Mouse (Mus musculus) ovary, postnatal 10 days (tissue): ENCODE results near the gene Chrne.

Experiments
- DNase-seq: peaks from one replicate; pipeline ENCODE4 v3.0.0; 2022; ENCODE audit warnings: low spot score

The Chrne gene

DNA sequence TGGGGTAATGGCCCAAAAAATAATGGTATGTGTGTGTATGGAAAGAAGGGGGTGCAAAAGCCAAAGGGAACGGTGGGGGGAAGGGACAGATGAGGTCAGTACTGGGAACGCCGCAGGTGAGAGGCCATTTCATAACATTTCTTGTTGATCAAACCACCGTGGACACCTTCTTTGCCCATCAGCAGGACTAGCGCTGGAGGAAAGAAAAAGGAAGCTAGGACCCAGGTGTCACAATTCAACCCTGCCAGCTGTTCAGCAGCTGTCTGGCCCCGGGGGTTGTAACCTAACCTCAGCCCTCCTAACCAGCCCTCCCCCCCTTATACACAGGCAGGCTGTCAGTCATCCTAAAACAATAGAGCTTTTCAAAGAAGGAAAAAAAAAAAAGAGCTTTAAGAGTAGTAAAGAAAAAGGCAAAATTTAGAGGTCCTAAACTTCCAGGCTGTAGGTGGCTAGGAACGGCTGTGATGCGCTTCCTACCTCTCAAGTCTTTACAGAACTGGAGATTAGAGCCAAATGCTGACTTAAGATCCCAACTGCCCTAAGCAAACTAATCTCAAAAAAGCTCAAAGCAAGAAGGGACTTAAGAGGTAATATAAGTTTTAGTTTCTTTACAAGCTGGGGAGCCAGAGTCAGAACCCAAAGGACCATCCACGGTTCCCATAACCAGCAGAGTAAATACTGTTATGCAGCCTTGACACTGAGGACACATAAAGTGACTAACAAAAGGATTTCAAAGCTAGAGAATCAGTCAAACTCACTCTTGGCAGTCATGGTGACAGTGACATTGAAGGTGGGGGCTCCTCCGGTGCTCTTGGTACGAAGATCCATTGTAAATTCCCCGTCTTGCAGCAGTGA lies 33.2 kb upstream of the Chrne start:
- DNase-seq, result no peak

DNA sequence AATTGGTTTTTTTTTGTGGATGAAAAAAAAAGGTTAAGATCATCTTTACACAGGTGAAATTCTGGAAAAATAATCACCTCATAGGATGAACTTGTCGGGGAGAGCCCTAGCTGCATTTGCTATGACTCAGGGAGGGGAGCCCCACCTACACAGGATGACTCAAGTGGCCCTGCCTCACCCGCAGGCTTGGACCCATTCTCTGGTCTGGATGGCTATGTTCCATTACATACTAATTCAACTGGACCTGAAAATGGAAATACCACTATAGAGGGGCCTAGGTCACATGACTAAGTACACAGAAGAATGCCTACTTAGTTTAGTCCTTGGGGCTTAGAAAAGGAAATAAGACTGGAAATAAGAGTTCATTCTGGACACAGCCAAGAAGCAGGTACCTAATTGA lies 32.4 kb upstream of the Chrne start:
- DNase-seq, result no peak

DNA sequence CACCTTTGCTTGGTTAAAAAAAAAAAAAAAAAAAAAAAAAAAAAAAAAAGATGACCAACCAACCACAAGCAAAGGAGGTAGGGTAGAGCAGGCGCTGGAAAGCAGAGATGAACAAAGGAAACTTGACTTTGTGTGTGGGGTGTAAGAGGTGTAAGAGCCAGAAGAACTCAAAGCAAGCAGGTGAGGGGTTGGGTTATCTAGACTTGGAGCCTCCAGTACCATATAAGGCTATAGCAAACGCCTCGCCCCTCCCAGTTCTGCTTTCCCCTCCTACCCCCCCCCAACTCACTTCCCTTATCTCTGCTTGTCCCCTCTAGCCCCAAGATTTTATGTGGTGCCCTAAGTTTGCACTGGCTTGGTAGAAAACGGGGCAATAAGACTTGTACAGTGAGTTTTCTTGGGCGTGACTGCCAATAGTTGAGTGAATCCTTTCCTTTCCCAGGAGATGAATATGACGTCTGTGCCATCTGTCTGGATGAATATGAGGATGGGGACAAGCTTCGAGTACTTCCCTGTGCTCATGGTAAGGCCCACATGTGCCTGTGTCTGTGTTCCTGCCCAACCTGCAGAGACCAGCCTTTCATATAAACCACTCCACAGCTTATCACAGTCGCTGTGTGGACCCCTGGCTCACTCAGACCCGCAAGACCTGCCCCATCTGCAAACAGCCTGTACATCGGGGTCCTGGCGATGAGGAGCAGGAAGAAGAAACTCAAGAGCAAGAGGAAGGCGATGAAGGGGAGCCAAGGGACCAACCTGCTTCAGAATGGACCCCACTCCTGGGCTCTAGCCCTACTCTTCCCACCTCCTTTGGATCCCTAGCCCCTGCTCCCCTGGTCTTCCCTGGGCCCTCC lies 31.5 kb upstream of the Chrne start:
- DNase-seq, result no peak

DNA sequence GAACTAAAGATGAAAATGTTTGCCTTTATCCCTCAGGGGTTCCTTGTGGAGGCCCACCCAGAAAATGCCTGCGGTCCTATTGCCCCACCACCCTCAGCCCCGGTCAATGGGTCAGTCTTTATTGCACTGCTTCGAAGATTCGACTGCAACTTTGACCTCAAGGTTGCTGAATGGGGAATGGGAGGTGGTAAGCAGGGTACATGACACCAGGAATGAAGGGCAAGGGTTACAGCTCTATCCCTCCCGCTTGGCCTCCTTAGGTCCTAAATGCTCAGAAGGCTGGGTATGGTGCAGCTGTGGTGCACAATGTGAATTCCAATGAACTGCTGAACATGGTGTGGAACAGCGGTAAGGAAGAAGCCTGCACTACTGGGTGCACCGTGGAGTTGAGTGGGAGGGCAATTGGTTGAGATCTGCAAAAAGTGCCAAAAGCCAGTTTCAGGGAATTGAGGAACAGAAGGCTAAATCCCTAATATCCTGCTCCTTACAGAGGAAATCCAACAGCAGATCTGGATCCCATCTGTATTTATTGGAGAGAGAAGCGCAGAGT lies 30.2 kb upstream of the Chrne start:
- DNase-seq, result no peak

DNA sequence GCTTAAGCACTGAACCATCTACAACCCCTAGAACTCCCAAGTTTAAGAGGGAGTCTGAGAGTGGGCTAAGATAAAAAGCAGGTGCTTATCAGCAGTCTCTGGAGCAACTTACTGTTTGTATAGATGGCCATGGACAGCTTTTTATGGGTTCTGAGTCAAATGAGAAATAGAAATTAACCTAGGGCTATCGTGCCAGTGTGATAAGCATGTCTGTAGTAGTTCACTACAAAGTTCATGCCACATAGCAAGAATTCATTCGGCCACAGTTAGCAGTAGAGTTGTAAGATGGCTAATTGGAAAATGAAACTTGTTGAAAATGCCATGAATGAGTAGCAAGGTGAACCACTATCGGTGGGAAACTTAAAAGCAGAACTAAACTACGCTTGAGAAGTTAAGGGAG lies 29.5 kb upstream of the Chrne start:
- DNase-seq, result no peak

DNA sequence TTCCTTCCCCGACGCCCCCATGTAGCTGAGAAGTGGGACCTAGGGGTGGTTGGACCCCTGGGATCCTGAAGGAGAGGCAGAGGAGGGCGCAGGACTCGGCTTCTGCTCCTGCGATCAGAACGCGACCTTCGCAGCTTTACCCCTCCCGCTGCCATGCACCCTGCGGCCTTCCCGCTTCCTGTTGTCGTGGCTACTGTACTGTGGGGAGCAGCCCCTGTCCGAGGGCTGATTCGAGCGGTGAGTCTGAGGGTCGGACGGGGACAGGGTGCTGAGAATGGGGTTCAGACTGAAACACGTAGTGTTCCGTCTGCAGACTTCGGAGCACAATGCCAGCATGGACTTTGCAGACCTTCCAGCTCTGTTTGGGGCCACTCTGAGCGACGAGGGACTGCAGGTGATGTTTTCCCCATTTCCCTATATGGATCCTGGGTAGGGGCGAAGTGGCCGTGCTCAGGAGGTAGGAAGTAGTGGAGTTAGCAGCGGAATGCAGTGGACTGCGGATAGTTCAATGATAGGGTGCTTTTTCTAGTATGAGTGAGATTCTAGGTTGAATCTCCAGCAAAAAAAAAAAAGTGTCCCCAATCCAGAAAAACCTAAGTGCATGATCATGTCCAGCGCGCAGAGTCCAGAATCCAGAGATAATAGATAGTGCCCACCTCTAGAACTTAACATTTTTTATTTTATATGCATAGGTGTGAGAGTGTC lies 28.9 kb upstream of the Chrne start:
- no peak for DNase-seq

DNA sequence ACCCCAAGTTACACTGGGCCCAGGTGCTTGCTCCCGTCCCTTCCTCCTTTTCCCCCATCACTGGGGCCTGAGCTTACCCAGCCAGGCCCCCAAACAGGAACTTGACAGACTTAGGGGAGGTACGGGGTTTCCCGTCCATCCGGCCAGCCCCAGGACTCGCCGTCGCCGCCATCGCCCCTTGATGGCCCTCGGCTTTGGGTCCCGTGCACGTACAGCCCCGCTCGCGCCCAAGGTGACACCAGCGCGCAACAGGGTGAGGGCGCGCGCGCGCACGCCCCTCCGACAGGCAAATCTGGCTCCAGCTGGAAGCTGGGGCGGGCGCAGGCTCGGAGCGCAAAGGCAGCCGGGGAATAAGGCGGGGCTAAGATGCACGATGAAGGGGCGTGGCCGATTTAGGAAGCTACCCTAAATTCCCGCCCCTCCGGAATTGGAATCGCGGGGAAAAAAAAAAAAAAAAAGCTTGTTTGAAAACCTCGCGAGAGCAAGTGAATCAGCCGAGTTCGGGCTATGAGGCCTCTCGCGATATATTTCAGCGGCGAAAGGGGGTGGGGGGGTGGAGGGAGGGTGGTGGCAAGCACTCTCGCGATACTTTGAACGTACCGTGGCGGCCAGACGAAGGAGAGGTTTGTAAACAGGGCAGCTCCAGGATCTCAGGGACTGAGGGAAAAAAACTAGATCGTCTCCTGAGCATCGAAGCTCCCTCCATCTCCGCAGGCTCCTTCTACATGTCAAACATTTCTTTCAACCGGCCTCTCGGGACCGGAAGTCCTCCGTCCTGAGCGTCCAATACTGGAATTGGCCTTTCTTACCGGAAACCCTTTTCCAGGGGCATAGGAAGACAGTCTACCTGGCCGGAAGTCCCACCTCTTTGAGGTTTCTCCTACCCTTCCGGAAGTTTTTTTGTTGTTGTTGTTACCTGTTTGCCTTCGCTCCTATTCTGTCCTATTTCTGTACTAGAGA lies 28.0 kb upstream of the Chrne start, which contains the start of the genes Rnf167 and Slc25a11:
TSS of gene Rnf167 (plus strand) at position 545 of the 960 bp plus-strand sequence.
TSS of gene Slc25a11 (minus strand) at position 789 of the 960 bp plus-strand sequence.
- DNase-seq, result peak; percentile 78

DNA sequence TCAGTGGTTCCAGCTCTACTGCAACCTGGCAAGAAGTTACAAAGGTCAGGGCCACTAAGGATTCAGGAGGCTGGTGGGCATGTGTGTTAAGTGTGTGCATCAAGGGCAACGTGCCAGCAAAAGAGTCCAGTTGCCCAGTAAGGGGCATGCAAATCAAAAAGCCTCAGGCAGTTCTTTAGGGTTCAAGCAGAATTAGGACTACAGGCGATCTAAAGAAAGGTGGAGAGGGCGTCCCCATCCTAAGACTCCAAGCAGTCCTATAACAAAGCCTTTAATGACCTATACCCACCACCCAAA lies 27.2 kb upstream of the Chrne start:
- DNase-seq, result no peak

DNA sequence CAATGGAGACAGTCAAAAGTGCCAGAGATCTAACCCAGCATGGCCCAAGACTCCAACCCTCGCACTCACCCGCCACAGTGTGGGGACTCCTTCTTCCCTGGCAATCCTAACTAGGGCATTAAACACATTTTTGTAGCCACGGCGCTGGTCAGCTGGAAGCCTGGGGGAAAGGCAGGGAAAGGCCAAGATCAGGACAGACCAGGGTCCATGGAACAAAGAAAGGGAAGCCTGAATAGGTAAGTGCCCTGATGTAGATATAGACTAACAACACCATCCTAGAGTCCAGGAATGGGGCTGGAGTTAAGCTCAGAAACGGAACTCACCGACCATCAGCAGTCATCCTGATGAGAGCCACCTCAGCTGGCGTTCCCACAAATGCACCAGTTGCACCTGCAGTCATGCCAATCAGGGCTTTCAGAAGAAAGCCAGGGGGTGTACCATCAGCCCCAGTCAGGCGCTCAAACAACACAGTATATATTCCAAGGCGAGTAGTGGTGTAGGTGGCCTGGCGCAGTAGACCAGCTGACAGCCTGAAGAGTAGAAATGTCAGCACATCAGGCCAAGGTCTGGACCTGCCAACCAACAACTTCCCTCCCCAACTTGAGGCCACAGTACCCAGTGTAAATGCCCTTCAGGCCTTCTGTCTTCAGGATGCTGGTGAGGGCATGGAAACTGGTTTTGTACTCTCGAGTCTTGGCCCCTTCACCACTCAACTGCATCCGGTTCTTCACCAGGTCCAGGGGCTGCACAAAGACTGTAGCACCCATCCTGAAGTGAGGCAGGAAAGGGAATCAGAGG lies 26.6 kb upstream of the Chrne start:
- no peak for DNase-seq

DNA sequence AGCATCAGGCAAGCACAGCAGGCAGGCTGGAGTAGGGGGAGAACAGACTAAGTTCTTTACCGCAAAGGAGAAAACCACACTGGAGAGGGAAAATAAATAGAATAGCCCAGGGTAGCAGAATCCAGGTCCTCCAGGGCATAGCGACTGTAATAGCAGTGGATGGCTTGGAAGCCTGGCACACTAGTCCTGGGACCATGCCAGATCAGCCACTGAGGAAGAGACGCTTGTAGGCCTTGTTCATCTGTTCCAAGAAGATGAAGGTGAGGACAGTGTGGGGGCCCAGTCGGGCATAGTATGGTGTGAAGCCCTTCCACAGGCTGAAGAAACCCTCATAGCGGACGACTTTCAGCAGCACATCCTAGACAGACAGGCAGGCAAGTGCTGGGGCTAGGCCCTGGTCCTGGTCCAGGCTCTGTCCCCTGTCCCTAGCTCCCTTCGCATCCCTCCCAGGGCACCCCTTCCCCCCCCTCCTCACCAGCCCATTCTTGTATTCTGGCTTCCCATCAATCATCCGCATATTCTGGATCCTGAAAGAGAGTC lies 25.6 kb upstream of the Chrne start:
- no peak for DNase-seq

DNA sequence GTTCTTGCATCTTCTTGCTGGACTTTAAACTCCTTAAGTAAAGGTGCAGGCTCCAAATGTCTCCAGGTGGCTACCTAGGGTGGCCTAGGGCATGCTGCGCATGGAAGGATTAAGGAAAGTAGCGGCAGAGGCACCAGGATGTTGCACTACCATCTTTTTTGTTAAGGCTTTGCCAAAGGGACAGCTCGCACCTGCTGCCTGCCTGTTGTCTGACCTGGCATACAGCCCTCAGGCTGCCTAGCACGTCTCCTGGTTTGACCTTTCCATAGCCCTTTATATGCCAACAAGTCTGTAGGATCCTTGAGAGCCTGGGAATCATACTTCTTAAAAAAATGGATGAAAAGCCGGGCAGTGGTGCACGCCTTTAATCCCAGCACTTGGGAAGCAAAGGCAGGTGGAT lies 24.0 kb upstream of the Chrne start:
- DNase-seq, result no peak

DNA sequence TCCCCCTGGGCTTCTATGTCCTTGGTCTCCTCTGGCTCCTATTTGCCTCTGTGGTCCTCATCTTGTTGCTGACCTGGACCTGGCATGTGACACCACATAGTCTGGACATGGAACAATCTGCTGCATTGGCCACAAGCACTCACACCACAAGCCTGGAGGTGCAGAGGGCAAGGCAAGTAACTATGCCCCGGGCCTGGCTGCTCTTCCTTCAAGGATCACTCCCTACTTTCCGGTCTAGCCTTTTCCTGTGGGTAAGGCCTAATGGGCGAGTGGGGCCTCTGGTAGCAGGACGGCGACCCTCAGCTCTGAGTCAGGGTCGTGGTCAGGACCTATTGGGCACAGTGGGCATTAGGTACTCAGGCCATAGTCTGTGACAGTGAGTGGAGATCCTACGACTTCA lies 22.2 kb upstream of the Chrne start:
- no peak for DNase-seq

DNA sequence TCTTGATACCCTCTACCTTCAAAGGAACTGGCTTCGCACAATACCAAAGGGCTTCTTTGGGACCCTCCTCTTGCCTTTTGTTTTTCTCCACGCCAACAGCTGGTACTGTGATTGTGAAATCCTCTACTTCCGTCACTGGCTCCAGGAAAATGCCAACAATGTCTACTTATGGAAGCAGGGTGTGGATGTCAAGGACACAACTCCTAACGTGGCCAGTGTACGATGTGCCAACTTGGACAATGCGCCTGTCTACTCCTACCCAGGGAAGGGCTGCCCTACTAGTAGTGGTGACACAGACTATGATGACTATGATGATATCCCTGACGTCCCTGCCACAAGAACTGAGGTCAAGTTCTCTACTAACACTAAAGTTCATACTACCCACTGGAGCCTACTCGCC lies 21.0 kb upstream of the Chrne start:
- DNase-seq, result no peak

DNA sequence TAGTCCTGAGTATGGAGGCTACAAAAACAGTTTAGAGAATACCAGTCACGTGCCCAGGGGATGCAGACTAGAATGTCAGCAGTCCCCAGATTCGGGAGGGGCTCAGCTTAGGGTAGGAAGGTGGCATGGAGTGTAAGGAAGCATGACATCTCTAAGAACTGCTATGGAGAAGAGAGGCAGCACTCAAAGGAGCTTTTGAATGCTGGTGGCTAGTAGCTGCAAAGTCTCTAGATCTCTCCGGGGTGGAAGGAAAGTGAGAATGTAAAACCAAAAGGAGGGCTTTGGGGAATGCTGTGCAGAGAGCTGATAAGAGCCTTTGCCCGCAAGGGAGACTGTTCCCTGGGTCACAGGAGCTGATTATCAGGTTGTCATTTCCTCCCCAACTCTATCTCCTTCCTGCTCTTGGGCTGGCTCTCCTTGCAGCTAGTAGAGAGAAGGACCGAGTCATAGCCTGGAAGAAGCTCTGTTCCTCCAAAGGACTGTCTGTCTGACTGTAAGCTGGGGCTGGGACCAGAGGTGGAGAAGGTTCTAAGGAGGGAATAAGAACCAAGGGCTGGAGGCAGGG lies 19.8 kb upstream of the Chrne start, which contains the start of gene Gp1ba:
TSS of gene Gp1ba (plus strand) at position 409 of the 565 bp plus-strand sequence.
- no peak for DNase-seq

DNA sequence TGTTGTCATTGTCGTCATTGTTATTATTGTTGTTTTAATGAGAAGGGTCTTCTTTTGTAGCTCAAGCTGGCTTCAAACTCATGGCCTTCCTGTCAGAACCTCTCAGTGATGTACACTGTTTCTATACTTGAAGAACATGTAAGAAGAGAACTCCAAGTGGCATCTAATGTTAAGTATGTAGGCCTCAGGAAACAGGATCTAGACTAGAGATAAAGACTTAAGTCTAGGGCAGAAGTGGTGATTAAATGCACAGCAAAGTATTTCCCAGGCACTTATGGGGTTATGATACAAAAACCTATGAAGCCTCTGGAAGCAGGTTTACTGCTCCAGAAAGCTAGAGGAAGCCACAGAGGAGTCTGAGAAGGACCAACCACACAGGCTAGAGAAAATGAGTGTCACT lies 19.3 kb upstream of the Chrne start:
- no peak for DNase-seq

DNA sequence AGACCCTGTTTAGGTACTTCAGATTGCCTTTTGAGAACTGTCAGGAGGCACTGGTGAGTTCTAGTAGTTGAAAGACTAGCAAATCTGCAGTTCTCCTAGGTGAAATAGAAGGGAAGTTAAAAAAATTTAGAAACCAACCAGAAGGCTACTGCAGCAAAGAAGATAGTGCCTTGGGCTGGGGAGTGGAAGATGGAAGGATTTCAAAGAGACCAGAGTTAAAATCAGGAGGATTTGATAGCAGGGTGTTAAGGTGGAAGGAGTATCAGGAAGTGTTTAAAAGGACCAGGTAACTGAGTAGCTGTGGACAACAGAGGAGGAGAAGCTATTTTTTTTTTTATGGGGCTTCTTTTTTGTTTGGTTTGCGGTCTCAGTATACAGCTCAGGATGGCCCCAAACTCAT lies 18.7 kb upstream of the Chrne start:
- DNase-seq, result no peak

DNA sequence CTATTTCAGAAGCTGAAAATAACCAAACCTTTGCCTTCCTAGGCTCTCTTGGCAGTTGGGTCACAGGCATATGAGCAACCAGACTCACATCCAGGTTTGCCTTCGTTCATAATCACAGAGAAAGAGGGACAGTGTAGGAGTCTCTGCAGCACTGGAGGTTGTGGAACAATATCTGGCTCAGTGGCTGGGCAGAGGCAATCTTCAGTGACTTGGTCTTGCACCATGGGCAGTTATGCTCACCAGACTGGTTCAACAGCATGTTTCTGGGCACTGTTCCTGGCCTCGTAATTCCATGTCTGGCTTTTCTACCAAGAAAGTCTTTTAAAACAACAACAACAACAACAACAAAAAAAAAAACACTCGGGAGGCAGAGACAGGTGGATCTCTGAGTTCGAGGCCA lies 16.6 kb upstream of the Chrne start:
- DNase-seq, result no peak

DNA sequence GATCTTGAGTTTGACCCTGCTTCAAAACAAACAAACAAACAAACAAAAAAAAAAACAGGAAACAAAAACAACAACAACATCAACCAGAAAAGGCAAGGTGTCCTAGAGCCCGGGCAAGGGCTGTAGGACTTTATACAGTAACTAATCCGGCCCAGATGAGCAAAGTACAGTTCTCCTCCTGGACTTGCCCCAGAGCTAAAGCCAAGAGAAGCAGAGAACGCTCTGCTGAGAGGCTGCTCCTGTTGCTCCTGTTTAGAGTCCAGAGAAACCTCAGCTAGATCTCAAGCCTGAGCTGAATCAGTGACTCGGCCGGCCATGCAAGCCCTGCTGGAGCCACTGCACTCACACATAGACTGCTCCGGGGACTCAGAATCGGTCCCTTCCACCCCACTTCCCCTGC lies 11.1 kb upstream of the Chrne start:
- DNase-seq, result no peak

DNA sequence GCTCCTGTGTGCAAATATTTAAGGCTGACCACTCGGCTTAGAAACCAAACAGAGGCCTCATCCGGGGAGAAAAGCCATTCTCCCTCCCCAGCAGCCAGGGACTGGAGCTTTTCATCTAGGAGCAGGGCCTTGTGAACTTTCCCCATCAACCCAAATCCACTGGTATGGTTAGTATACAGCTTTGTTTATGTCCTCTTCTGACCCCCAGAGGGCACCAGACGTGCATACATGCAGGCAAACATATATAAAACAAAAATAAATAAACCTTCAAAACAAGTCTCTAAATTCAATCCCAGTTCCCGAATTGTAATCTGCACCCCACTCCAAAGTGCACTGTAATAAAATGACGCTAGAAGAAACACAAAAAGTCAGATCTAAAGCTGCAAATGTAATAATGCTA lies 10.5 kb upstream of the Chrne start:
- no peak for DNase-seq

DNA sequence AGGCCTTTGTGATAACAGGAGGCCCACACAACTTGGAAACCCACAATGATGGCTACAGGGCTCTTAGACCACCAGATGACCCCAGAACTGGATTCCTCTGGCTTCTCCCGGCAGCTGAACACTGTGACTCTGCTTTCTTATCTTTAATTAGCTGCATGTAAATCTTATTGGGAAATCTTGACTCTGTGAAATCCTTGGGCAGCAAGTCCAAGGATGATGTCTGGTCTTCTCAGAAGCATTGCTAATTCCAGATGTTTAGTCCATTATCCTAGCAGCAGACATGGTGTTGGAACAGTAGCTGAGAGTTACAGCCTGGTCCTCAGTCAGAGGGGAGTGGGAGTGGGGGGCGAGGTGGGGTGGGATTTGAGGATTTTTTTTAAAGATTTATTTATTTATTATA lies 9.4 kb upstream of the Chrne start:
- no peak for DNase-seq
